Mouse (Mus musculus): Measurements from ENCODE around the gene Sdhc.
"Not testable (repeated sequence)": the region's sequence is repeated elsewhere in the genome, so short reads cannot be mapped to it uniquely, and the experiment has no call there.

The Sdhc gene

GRCm38 (mm10) chr1:171111781-171112575 is 38.4 kb downstream of the Sdhc start:
- DNase-seq = peak; percentile 38

- DNase-seq = peak; percentile 90
These were observed 39.2 kb downstream of the Sdhc start for GRCm38 (mm10) chr1:171111020-171111780.

GRCm38 (mm10) chr1:171110659-171111019 is 39.8 kb downstream of the Sdhc start:
- DNase-seq = no peak

- no peak for DNase-seq
These were observed 40.8 kb downstream of the Sdhc start for GRCm38 (mm10) chr1:171109620-171110019.

GRCm38 (mm10) chr1:171105226-171105625 is 45.2 kb downstream of the Sdhc start:
- DNase-seq = no peak

GRCm38 (mm10) chr1:171103179-171103840 is 47.1 kb downstream of the Sdhc start:
- no peak for DNase-seq

GRCm38 (mm10) chr1:171102547-171103177 is 47.7 kb downstream of the Sdhc start:
- peak; percentile 88 for DNase-seq

GRCm38 (mm10) chr1:171101733-171102546 is 48.5 kb downstream of the Sdhc start:
- peak; percentile 78 for DNase-seq

GRCm38 (mm10) chr1:171101033-171101432 is 49.4 kb downstream of the Sdhc start:
- no peak for DNase-seq

- no peak for DNase-seq
These were observed 52.8 kb downstream of the Sdhc start for GRCm38 (mm10) chr1:171097612-171098011.

- no peak for DNase-seq
These were observed 53.3 kb downstream of the Sdhc start for GRCm38 (mm10) chr1:171097136-171097535.

GRCm38 (mm10) chr1:171096110-171096964 is 54.1 kb downstream of the Sdhc start:
- DNase-seq = no peak

- DNase-seq = no peak
These were observed 56.0 kb downstream of the Sdhc start for GRCm38 (mm10) chr1:171094424-171094823.

- no peak for DNase-seq
These were observed 59.6 kb downstream of the Sdhc start for GRCm38 (mm10) chr1:171090761-171091160.

- DNase-seq = no peak
These were observed 60.5 kb downstream of the Sdhc start for GRCm38 (mm10) chr1:171089891-171090290.

- not testable (repeated sequence) for DNase-seq
These were observed 62.0 kb downstream of the Sdhc start for GRCm38 (mm10) chr1:171088237-171088869.

- no peak for DNase-seq
These were observed 64.7 kb downstream of the Sdhc start for GRCm38 (mm10) chr1:171085718-171086117.

GRCm38 (mm10) chr1:171081512-171082231 is 68.7 kb downstream of the Sdhc start:
- DNase-seq = not testable (repeated sequence)

- not testable (repeated sequence) for DNase-seq
These were observed 70.6 kb downstream of the Sdhc start for GRCm38 (mm10) chr1:171079825-171080224.

- DNase-seq = not testable (repeated sequence)
These were observed 71.1 kb downstream of the Sdhc start for GRCm38 (mm10) chr1:171079345-171079744.
